Mouse (Mus musculus): ENCODE results near the gene Fxr2.

- no peak for TF ChIP-seq POLR2A (IDR thresholded peaks at IDR 0.05; ENCODE audit: low read depth, low read length)
- no peak for TF ChIP-seq CTCF (IDR thresholded peaks at IDR 0.05; ENCODE audit: extremely low read depth, insufficient read length, insufficient replicate concordance, low read depth, low read length)
Observed at GRCm38 (mm10) chr11:69609416-69609815, 23.4 kb upstream of the Fxr2 start.

Measured in small intestine, adult 2 months (tissue).